Mouse (Mus musculus): ENCODE measurements around the gene Sirt4.

DNA sequence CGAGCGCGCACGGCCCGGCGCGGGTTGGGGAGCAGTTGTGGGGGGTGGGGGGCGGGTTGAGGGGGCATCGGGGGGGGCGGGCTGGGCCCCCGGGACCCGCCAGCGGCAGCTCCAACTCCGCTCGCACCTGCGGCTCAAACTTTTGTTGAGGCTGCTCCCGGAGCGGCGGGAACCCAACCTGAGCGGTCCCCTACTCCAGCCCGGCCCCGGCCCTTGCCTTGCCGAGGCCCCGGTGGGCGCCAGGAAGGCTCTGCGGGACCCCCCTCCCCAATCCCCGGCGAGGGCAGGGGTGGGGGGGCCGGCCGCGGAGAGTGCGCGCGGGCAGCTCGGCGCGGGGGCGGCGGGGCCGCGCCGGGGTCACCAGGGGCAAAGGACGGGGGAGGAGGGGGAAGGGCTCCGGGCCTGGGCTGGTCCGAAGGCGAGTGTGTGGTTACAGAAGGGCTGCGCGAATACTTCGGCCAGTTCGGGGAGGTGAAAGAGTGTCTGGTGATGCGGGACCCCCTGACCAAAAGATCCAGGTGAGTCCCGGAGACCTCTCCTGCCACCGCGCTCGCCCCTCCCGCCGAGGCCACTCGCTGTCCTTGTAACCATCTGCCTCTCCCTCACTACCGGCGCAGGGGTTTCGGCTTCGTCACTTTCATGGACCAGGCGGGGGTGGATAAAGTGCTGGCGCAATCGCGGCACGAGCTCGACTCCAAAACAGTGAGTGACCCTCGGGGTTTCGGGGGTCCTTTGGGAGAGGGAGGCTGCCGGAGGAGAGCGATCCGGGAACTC, 54.2 kb downstream of the Sirt4 start:
- TF ChIP-seq CTCF (IDR thresholded peaks at IDR 0.05; ENCODE audit: insufficient read depth, low read depth, low read length) = no peak
- no peak for TF ChIP-seq POLR2A (IDR thresholded peaks at IDR 0.05; ENCODE audit: insufficient read depth, low read depth, low read length)

All from olfactory bulb, adult 2 months (tissue).